Mouse (Mus musculus) heart, embryonic 15.5 days (tissue): ENCODE measurements at regions not wholly inside any gene's neighbourhood (a gene's known extent, or its start where the extent isn't known, plus 50 kb on each side); places are given as distances from the start of the nearest gene placed in this dataset.
A peak's percentile ranks its signal among the peaks of the same experiment; 100 is the strongest.

ENCODE experiments used
- ATAC-seq: fragments of 200-750 bp; cut with Nextera tagmentation; replicated peaks from 2 replicates; pipeline ENCODE4 v1.8.0; 2017; ENCODE audit warnings: low read depth, moderate TSS enrichment; ENCODE audit not compliant: insufficient number of reproducible peaks, insufficient read depth, low FRiP score
- H3K27ac ChIP-seq: fragments of 300-500 bp; sonication (generic); 2 replicates; pipeline ENCODE4 v1.5.1; 2015; ENCODE audit warnings: mild to moderate bottlenecking, inconsistent platforms
- H3K27me3 ChIP-seq: fragments of 300-500 bp; sonication (generic); 2 replicates; pipeline ENCODE4 v1.6.1; 2015; ENCODE audit warnings: inconsistent platforms
- H3K36me3 ChIP-seq: fragments of 300-500 bp; sonication (generic); 2 replicates; pipeline ENCODE4 v1.6.1; 2015; ENCODE audit warnings: mild to moderate bottlenecking, inconsistent platforms
- H3K4me1 ChIP-seq: fragments of 300-500 bp; sonication (generic); replicated peaks from 2 replicates; pipeline ENCODE4 v1.6.1; 2015; ENCODE audit warnings: inconsistent platforms
- H3K4me2 ChIP-seq: fragments of 300-500 bp; sonication (generic); 2 replicates; pipeline ENCODE4 v1.6.1; 2015; ENCODE audit warnings: inconsistent platforms, mild to moderate bottlenecking, moderate library complexity
- H3K4me3 ChIP-seq: fragments of 300-500 bp; sonication (generic); 2 replicates; pipeline ENCODE4 v1.5.1; 2015; ENCODE audit warnings: mild to moderate bottlenecking, inconsistent platforms
- H3K9ac ChIP-seq: fragments of 300-500 bp; sonication (generic); 2 replicates; pipeline ENCODE4 v1.6.1; 2015; ENCODE audit warnings: mild to moderate bottlenecking, inconsistent platforms
- H3K9me3 ChIP-seq: fragments of 300-500 bp; sonication (generic); replicated peaks from 2 replicates; pipeline ENCODE4 v1.6.1; 2016; ENCODE audit warnings: inconsistent platforms
- WGBS: fragments of 180-500 bp; shearing (Covaris S2); methylation state at CpG from one replicate; pipeline ENCODE4 v1.1.7; 2015; ENCODE audit warnings: mixed read lengths; 5-methylcytosine and 5-hydroxymethylcytosine counted together

- H3K36me3 ChIP-seq: no peaks in the 10 kb centered on the region
- no peaks in the 10 kb centered on the region for H3K9me3 ChIP-seq
- 74% methylated on average over 4 of the region's 4 CpGs for WGBS
- no peaks in the 10 kb centered on the region for H3K27me3 ChIP-seq
- H3K4me1 ChIP-seq: no peaks in the 10 kb centered on the region
- no peak overlapping the region for H3K27ac ChIP-seq
- H3K4me2 ChIP-seq: no peak overlapping the region
- no peak overlapping the region for H3K9ac ChIP-seq
- no peak overlapping the region for H3K4me3 ChIP-seq
- no peak for ATAC-seq
Measured at GRCm38 (mm10) chr11:111728148-111728547, 662.2 kb downstream of the Kcnj2 start.

GRCm38 (mm10) chr11:111732096-111732495 lies 666.1 kb downstream of the Kcnj2 start:
- H3K36me3 ChIP-seq: no peaks in the 10 kb centered on the region
- H3K4me3 ChIP-seq: no peak overlapping the region
- no peak overlapping the region for H3K4me2 ChIP-seq
- WGBS: 14% methylated on average over 8 of the region's 8 CpGs
- H3K27ac ChIP-seq: no peak overlapping the region
- no peak overlapping the region for H3K9ac ChIP-seq
- H3K9me3 ChIP-seq: no peaks in the 10 kb centered on the region
- no peaks in the 10 kb centered on the region for H3K4me1 ChIP-seq
- no peak for ATAC-seq
- H3K27me3 ChIP-seq: no peaks in the 10 kb centered on the region

GRCm38 (mm10) chr11:111735446-111735845 lies 669.5 kb downstream of the Kcnj2 start:
- no peak overlapping the region for H3K9ac ChIP-seq
- H3K27me3 ChIP-seq: no peaks in the 10 kb centered on the region
- H3K4me2 ChIP-seq: no peak overlapping the region
- WGBS: 81% methylated on average over 1 of the region's 1 CpGs
- H3K4me1 ChIP-seq: no peaks in the 10 kb centered on the region
- no peak overlapping the region for H3K4me3 ChIP-seq
- no peak overlapping the region for H3K27ac ChIP-seq
- no peaks in the 10 kb centered on the region for H3K36me3 ChIP-seq
- no peaks in the 10 kb centered on the region for H3K9me3 ChIP-seq
- no peak for ATAC-seq

GRCm38 (mm10) chr11:111735961-111736360 lies 670.0 kb downstream of the Kcnj2 start:
- H3K27ac ChIP-seq: no peak overlapping the region
- H3K4me1 ChIP-seq: no peaks in the 10 kb centered on the region
- H3K9me3 ChIP-seq: no peaks in the 10 kb centered on the region
- H3K36me3 ChIP-seq: no peaks in the 10 kb centered on the region
- no peaks in the 10 kb centered on the region for H3K27me3 ChIP-seq
- no peak overlapping the region for H3K9ac ChIP-seq
- no peak overlapping the region for H3K4me2 ChIP-seq
- 70% methylated on average over 5 of the region's 5 CpGs for WGBS
- H3K4me3 ChIP-seq: no peak overlapping the region
- ATAC-seq: no peak

GRCm38 (mm10) chr11:111743356-111743755 lies 677.4 kb downstream of the Kcnj2 start:
- no peak for ATAC-seq
- H3K36me3 ChIP-seq: no peaks in the 10 kb centered on the region

GRCm38 (mm10) chr11:111747262-111747946 lies 681.4 kb downstream of the Kcnj2 start:
- no peaks in the 10 kb centered on the region for H3K36me3 ChIP-seq

More at GRCm38 (mm10) chr11:111743356-111743755, 677.4 kb downstream of the Kcnj2 start:
- Histone ChIP-seq H3K4me1 (no peaks in the 10 kb centered on the region), H3K27ac (no peak overlapping the region), H3K27me3 (no peaks in the 10 kb centered on the region), H3K9me3 (no peaks in the 10 kb centered on the region), H3K4me2 (no peak overlapping the region), H3K4me3 (no peak overlapping the region), H3K9ac (no peak overlapping the region)
- WGBS: 57% methylated on average over 6 of the region's 6 CpGs

GRCm38 (mm10) chr11:111747947-111748322 lies 682.0 kb downstream of the Kcnj2 start:
- H3K4me2 ChIP-seq: no peak overlapping the region
- H3K4me1 ChIP-seq: no peaks in the 10 kb centered on the region
- no peaks in the 10 kb centered on the region for H3K27me3 ChIP-seq
- 21% methylated on average over 2 of the region's 2 CpGs for WGBS
- ATAC-seq: no peak
- H3K36me3 ChIP-seq: no peaks in the 10 kb centered on the region
- H3K9ac ChIP-seq: no peak overlapping the region
- no peak overlapping the region for H3K4me3 ChIP-seq
- no peaks in the 10 kb centered on the region for H3K9me3 ChIP-seq
- H3K27ac ChIP-seq: no peak overlapping the region

More at GRCm38 (mm10) chr11:111747262-111747946, 681.4 kb downstream of the Kcnj2 start:
- Histone ChIP-seq H3K9me3 (no peaks in the 10 kb centered on the region), H3K27me3 (no peaks in the 10 kb centered on the region), H3K9ac (no peak overlapping the region), H3K4me1 (no peaks in the 10 kb centered on the region), H3K4me2 (no peak overlapping the region), H3K4me3 (no peak overlapping the region), H3K27ac (no peak overlapping the region; the same call in 1 of the 2 replicates)
- no peak for ATAC-seq
- WGBS: 48% methylated on average over 7 of the region's 7 CpGs

GRCm38 (mm10) chr11:111748496-111748895 lies 682.5 kb downstream of the Kcnj2 start:
- no peak overlapping the region for H3K4me2 ChIP-seq
- WGBS: 82% methylated on average over 1 of the region's 1 CpGs
- H3K9me3 ChIP-seq: no peaks in the 10 kb centered on the region
- no peaks in the 10 kb centered on the region for H3K4me1 ChIP-seq
- H3K27me3 ChIP-seq: no peaks in the 10 kb centered on the region
- no peak overlapping the region for H3K4me3 ChIP-seq
- no peak for ATAC-seq
- no peak overlapping the region for H3K9ac ChIP-seq
- no peak overlapping the region for H3K27ac ChIP-seq
- no peaks in the 10 kb centered on the region for H3K36me3 ChIP-seq

GRCm38 (mm10) chr11:111754735-111755134 lies 688.8 kb downstream of the Kcnj2 start:
- Histone ChIP-seq H3K4me1 (no peaks in the 10 kb centered on the region), H3K27ac (no peak overlapping the region), H3K9me3 (no peaks in the 10 kb centered on the region), H3K4me2 (no peak overlapping the region), H3K36me3 (no peaks in the 10 kb centered on the region), H3K4me3 (no peak overlapping the region), H3K27me3 (no peaks in the 10 kb centered on the region), H3K9ac (no peak overlapping the region)
- 62% methylated on average over 2 of the region's 2 CpGs for WGBS
- no peak for ATAC-seq

- H3K36me3 ChIP-seq: no peaks in the 10 kb centered on the region
- no peaks in the 10 kb centered on the region for H3K27me3 ChIP-seq
- no peaks in the 10 kb centered on the region for H3K9me3 ChIP-seq
- WGBS: 75% methylated on average over 3 of the region's 3 CpGs
- H3K4me2 ChIP-seq: no peak overlapping the region
- H3K9ac ChIP-seq: no peak overlapping the region
- H3K4me1 ChIP-seq: 0 out of 2 replicates have a peak, but pooled peaks cover 4% of the 10 kb centered on the region
- no peak overlapping the region for H3K4me3 ChIP-seq
- ATAC-seq: no peak
- no peak overlapping the region for H3K27ac ChIP-seq
Measured at GRCm38 (mm10) chr11:111763081-111763480, 697.1 kb downstream of the Kcnj2 start.

- Histone ChIP-seq H3K4me2 (no peak overlapping the region), H3K27ac (0 out of 2 replicates have a peak overlapping the region, but pooled peaks have one; percentile 24), H3K36me3 (no peaks in the 10 kb centered on the region), H3K9ac (no peak overlapping the region), H3K27me3 (no peaks in the 10 kb centered on the region), H3K9me3 (no peaks in the 10 kb centered on the region), H3K4me1 (0 out of 2 replicates have a peak, but pooled peaks cover 4% of the 10 kb centered on the region), H3K4me3 (no peak overlapping the region)
- ATAC-seq: no peak
- 30% methylated on average over 6 of the region's 6 CpGs for WGBS
Measured at GRCm38 (mm10) chr11:111766371-111767011, 700.5 kb downstream of the Kcnj2 start.

GRCm38 (mm10) chr11:111767012-111767392 lies 701.0 kb downstream of the Kcnj2 start:
- no peak for ATAC-seq
- 76% methylated on average over 1 of the region's 1 CpGs for WGBS
- Histone ChIP-seq H3K36me3 (no peaks in the 10 kb centered on the region), H3K27me3 (no peaks in the 10 kb centered on the region), H3K9ac (no peak overlapping the region), H3K27ac (no peak overlapping the region), H3K4me2 (no peak overlapping the region), H3K4me1 (0 out of 2 replicates have a peak, but pooled peaks cover 4% of the 10 kb centered on the region), H3K4me3 (no peak overlapping the region), H3K9me3 (no peaks in the 10 kb centered on the region)
